Mouse (Mus musculus) forebrain, embryonic 11.5 days (tissue): ENCODE measurements around the gene Gm20517. TPM values are rescaled to one million over a fixed set of nuclear protein-coding genes. Genes with fewer than 3 reads are reported as not detected.

Experiments used
- ATAC-seq: fragments of 200-750 bp; cut with Nextera tagmentation; replicated peaks from 2 replicates; pipeline ENCODE4 v1.8.0; 2017; ENCODE audit warnings: moderate TSS enrichment; ENCODE audit not compliant: low FRiP score
- DNase-seq: peaks from one replicate; pipeline ENCODE4 v3.0.0-alpha.2; 2017; ENCODE audit warnings: low spot score
- H3K27ac ChIP-seq: fragments of 300-500 bp; sonication (generic); 2 replicates; pipeline ENCODE4 v1.5.1; 2014; ENCODE audit warnings: low read depth, low read length
- H3K27me3 ChIP-seq: fragments of 300-500 bp; sonication (generic); 2 replicates; pipeline ENCODE4 v1.6.1; 2014; ENCODE audit warnings: mild to moderate bottlenecking, low read length, mixed read lengths; ENCODE audit not compliant: control insufficient read depth, insufficient read depth
- H3K36me3 ChIP-seq: fragments of 300-500 bp; sonication (generic); 2 replicates; pipeline ENCODE4 v1.6.1; 2014; ENCODE audit warnings: mild to moderate bottlenecking, low read length, moderate library complexity, mixed read lengths; ENCODE audit not compliant: control insufficient read depth, insufficient read depth
- H3K4me1 ChIP-seq: fragments of 300-500 bp; sonication (generic); replicated peaks from 2 replicates; pipeline ENCODE4 v1.6.1; 2014; ENCODE audit warnings: low read length, mixed read lengths; ENCODE audit not compliant: control insufficient read depth, insufficient read depth
- H3K4me2 ChIP-seq: fragments of 300-500 bp; sonication (generic); 2 replicates; pipeline ENCODE4 v1.6.1; 2014; ENCODE audit warnings: low read depth, mild to moderate bottlenecking, low read length, moderate library complexity, mixed read lengths; ENCODE audit not compliant: severe bottlenecking
- H3K4me3 ChIP-seq: fragments of 300-500 bp; sonication (generic); 2 replicates; pipeline ENCODE4 v1.5.1; 2014; ENCODE audit warnings: low read depth, low read length
- H3K9ac ChIP-seq: fragments of 300-500 bp; sonication (generic); 2 replicates; pipeline ENCODE4 v1.6.1; 2014; ENCODE audit warnings: low read length
- H3K9me3 ChIP-seq: fragments of 300-500 bp; sonication (generic); 2 replicates; pipeline ENCODE4 v1.6.1; 2016; ENCODE audit warnings: low read length, mixed read lengths; ENCODE audit not compliant: control insufficient read depth
- WGBS: fragments of 180-500 bp; shearing (Covaris S2); extraction: QIAGEN DNeasy Blood & Tissue Kit; methylation state at CpG from one replicate; pipeline ENCODE4 v1.1.7; 2014; 5-methylcytosine and 5-hydroxymethylcytosine counted together
- polyA plus RNA-seq: library from polyadenylated mRNA; unstranded; fragments of >200 nt; fragmentation: Nextera tagmentation; extraction: Ambion mirVana; gene quantifications from 2 replicates; pipeline ENCODE4 v1.2.1, GENCODE M21; 2014

The Gm20517 gene
- polyA plus RNA-seq, 1 experiment from 2014 or later, result 2.4 TPM

GRCm38 (mm10) chr17:47730633-47731575, 119.5 kb downstream of the Gm20517 start:
- no peak overlapping the region for H3K4me2 ChIP-seq
- ATAC-seq, result no peak
- no peak overlapping the region for H3K27ac ChIP-seq
- H3K27me3 ChIP-seq, result no peaks in the 10 kb centered on the region
- WGBS, result 45% methylated on average over 24 of the region's 24 CpGs
- H3K36me3 ChIP-seq, result no peaks in the 10 kb centered on the region
- DNase-seq, result no peak
- H3K9me3 ChIP-seq, result no peaks in the 10 kb centered on the region
- no peak overlapping the region for H3K9ac ChIP-seq
- no peaks in the 10 kb centered on the region for H3K4me1 ChIP-seq
- no peak overlapping the region for H3K4me3 ChIP-seq

Other genes with a start within 250 kb of the Gm20517 start
- 67.2 and 71.4 TPM in 2 replicates for gene Mrps10, start 242.7 kb upstream of the Gm20517 start, polyA plus RNA-seq
- 0.48 and 0.75 TPM in 2 replicates for gene Guca1b, start 226.2 kb upstream of the Gm20517 start, polyA plus RNA-seq
- gene Guca1a, start 211.0 kb upstream of the Gm20517 start, polyA plus RNA-seq, result 0.75 and 1.3 TPM in 2 replicates
- gene AI661453, start 175.0 kb upstream of the Gm20517 start, polyA plus RNA-seq, result 0.27 and 0.31 TPM in 2 replicates
- gene 1700001C19Rik, start 174.2 kb upstream of the Gm20517 start, polyA plus RNA-seq, result 0.40 TPM in 1 of 2 replicates, not detected in the other
- gene Taf8, start 109.3 kb upstream of the Gm20517 start, polyA plus RNA-seq, result 29.6 and 32.2 TPM in 2 replicates
- 253 and 286 TPM in 2 replicates for gene Ccnd3, start 106.5 kb upstream of the Gm20517 start, polyA plus RNA-seq
- gene Bysl, start 97 bp upstream of the Gm20517 start, polyA plus RNA-seq, result 34.6 and 37.3 TPM in 2 replicates
- 44.5 and 45.5 TPM in 2 replicates for gene Med20, start within 50 bp of the Gm20517 start, polyA plus RNA-seq
- gene Usp49, start 19.1 kb downstream of the Gm20517 start, polyA plus RNA-seq, result 7.2 and 8.1 TPM in 2 replicates
- 326 and 354 TPM in 2 replicates for gene Tomm6, start 76.8 kb downstream of the Gm20517 start, polyA plus RNA-seq
- 8.3 and 8.4 TPM in 2 replicates for gene Frs3, start 77.4 kb downstream of the Gm20517 start, polyA plus RNA-seq
- 1.4 and 1.6 TPM in 2 replicates for gene Gm21981, start 82.9 kb downstream of the Gm20517 start, polyA plus RNA-seq
- 0.80 and 1.3 TPM in 2 replicates for gene Prickle4, start 83.1 kb downstream of the Gm20517 start, polyA plus RNA-seq
- gene Pgc, start 115.3 kb downstream of the Gm20517 start, polyA plus RNA-seq, result not detected in 2 replicates
- 1.9 and 3.3 TPM in 2 replicates for gene Tfeb, start 125.4 kb downstream of the Gm20517 start, polyA plus RNA-seq
- gene Mdfi, start 223.1 kb downstream of the Gm20517 start, polyA plus RNA-seq, result 20.6 and 23.6 TPM in 2 replicates